Mouse (Mus musculus) embryonic facial prominence, embryonic 11.5 days (tissue): ENCODE measurements at regions not wholly inside any gene's neighbourhood (a gene's known extent, or its start where the extent isn't known, plus 50 kb on each side); places are given as distances from the start of the nearest gene placed in this dataset.

Source experiments
- ATAC-seq: fragments of 200-750 bp; cut with Nextera tagmentation; replicated peaks from 2 replicates; pipeline ENCODE4 v1.8.0; 2017; ENCODE audit warnings: low read depth; ENCODE audit not compliant: insufficient number of reproducible peaks, low FRiP score, low TSS enrichment
- DNase-seq: peaks from one replicate; pipeline ENCODE4 v3.0.0-alpha.2; 2015; ENCODE audit warnings: low spot score
- H3K27ac ChIP-seq: fragments of 300-500 bp; sonication (generic); replicated peaks from 2 replicates; pipeline ENCODE4 v1.5.1; 2014; ENCODE audit warnings: mild to moderate bottlenecking, low read depth, low read length, control low read depth
- H3K27me3 ChIP-seq: fragments of 300-500 bp; sonication (generic); 2 replicates; pipeline ENCODE4 v1.6.1; 2014; ENCODE audit warnings: mild to moderate bottlenecking, low read length, moderate library complexity, mixed read lengths; ENCODE audit not compliant: control insufficient read depth, insufficient read depth
- H3K36me3 ChIP-seq: fragments of 300-500 bp; sonication (generic); replicated peaks from 2 replicates; pipeline ENCODE4 v1.6.1; 2014; ENCODE audit warnings: low read depth, mild to moderate bottlenecking, low read length, moderate library complexity, mixed read lengths; ENCODE audit not compliant: control insufficient read depth, insufficient read depth
- H3K4me1 ChIP-seq: fragments of 300-500 bp; sonication (generic); 2 replicates; pipeline ENCODE4 v1.6.1; 2014; ENCODE audit warnings: low read length, mixed read lengths; ENCODE audit not compliant: control insufficient read depth, insufficient read depth
- H3K4me2 ChIP-seq: fragments of 300-500 bp; sonication (generic); 2 replicates; pipeline ENCODE4 v1.6.1; 2014; ENCODE audit warnings: low read depth, mild to moderate bottlenecking, control low read depth, low read length, moderate library complexity
- H3K4me3 ChIP-seq: fragments of 300-500 bp; sonication (generic); 2 replicates; pipeline ENCODE4 v1.5.1; 2014; ENCODE audit warnings: low read depth, low read length, control low read depth
- H3K9ac ChIP-seq: fragments of 300-500 bp; sonication (generic); replicated peaks from 2 replicates; pipeline ENCODE4 v1.6.1; 2014; ENCODE audit warnings: mild to moderate bottlenecking, control low read depth, low read length
- H3K9me3 ChIP-seq: fragments of 300-500 bp; sonication (generic); replicated peaks from 2 replicates; pipeline ENCODE4 v1.6.1; 2016; ENCODE audit warnings: mild to moderate bottlenecking, low read length, inconsistent platforms, mixed read lengths; ENCODE audit not compliant: control insufficient read depth
- WGBS: fragments of 180-500 bp; shearing (Covaris S2); extraction: QIAGEN DNeasy Blood & Tissue Kit; methylation state at CpG from one replicate; pipeline ENCODE4 v1.1.7; 2014; 5-methylcytosine and 5-hydroxymethylcytosine counted together

GRCm38 (mm10) chr8:6481966-6482365, 1376.8 kb upstream of the Slc10a2 start:
- DNase-seq (no peak), ATAC-seq (no peak)
- no peak overlapping the region for H3K27ac ChIP-seq
- H3K4me1 ChIP-seq = no peaks in the 10 kb centered on the region
- 88% methylated on average over 1 of the region's 1 CpGs for WGBS
- H3K27me3 ChIP-seq = no peaks in the 10 kb centered on the region
- H3K9me3 ChIP-seq = no peaks in the 10 kb centered on the region
- no peak overlapping the region for H3K9ac ChIP-seq
- no peak overlapping the region for H3K4me3 ChIP-seq
- H3K4me2 ChIP-seq = no peak overlapping the region
- no peaks in the 10 kb centered on the region for H3K36me3 ChIP-seq

GRCm38 (mm10) chr8:6471089-6471488, 1365.9 kb upstream of the Slc10a2 start:
- H3K4me1 ChIP-seq = no peaks in the 10 kb centered on the region
- H3K9me3 ChIP-seq = no peaks in the 10 kb centered on the region
- H3K27me3 ChIP-seq = no peaks in the 10 kb centered on the region
- H3K4me2 ChIP-seq = no peak overlapping the region
- 71% methylated on average over 3 of the region's 3 CpGs for WGBS
- ATAC-seq = no peak
- no peak for DNase-seq
- H3K36me3 ChIP-seq = no peaks in the 10 kb centered on the region
- H3K9ac ChIP-seq = no peak overlapping the region
- no peak overlapping the region for H3K27ac ChIP-seq
- H3K4me3 ChIP-seq = no peak overlapping the region

GRCm38 (mm10) chr8:6456553-6457180, 1351.5 kb upstream of the Slc10a2 start:
- Histone ChIP-seq H3K9ac (no peak overlapping the region), H3K4me3 (no peak overlapping the region), H3K36me3 (no peaks in the 10 kb centered on the region), H3K4me1 (no peaks in the 10 kb centered on the region), H3K9me3 (no peaks in the 10 kb centered on the region), H3K4me2 (no peak overlapping the region), H3K27ac (no peak overlapping the region), H3K27me3 (no peaks in the 10 kb centered on the region)
- peak; percentile 31 for DNase-seq
- no peak for ATAC-seq
- 21% methylated on average over 3 of the region's 3 CpGs for WGBS

- DNase-seq = no peak
- H3K4me2 ChIP-seq = no peak overlapping the region
- no peak overlapping the region for H3K27ac ChIP-seq
- ATAC-seq = no peak
- no peaks in the 10 kb centered on the region for H3K36me3 ChIP-seq
- no peak overlapping the region for H3K9ac ChIP-seq
- H3K4me3 ChIP-seq = no peak overlapping the region
- H3K27me3 ChIP-seq = no peaks in the 10 kb centered on the region
- H3K9me3 ChIP-seq = no peaks in the 10 kb centered on the region
- WGBS = 35% methylated on average over 6 of the region's 6 CpGs
- H3K4me1 ChIP-seq = no peaks in the 10 kb centered on the region
Observed at GRCm38 (mm10) chr8:6448301-6448700, 1343.2 kb upstream of the Slc10a2 start.

- ATAC-seq (no peak), DNase-seq (peak; percentile 19)
- no peak overlapping the region for H3K27ac ChIP-seq
- H3K27me3 ChIP-seq = no peaks in the 10 kb centered on the region
- no peak overlapping the region for H3K4me3 ChIP-seq
- WGBS = 59% methylated on average over 4 of the region's 4 CpGs
- no peak overlapping the region for H3K9ac ChIP-seq
- H3K4me1 ChIP-seq = no peaks in the 10 kb centered on the region
- no peaks in the 10 kb centered on the region for H3K36me3 ChIP-seq
- no peak overlapping the region for H3K4me2 ChIP-seq
- no peaks in the 10 kb centered on the region for H3K9me3 ChIP-seq
Observed at GRCm38 (mm10) chr8:6439069-6439468, 1333.9 kb upstream of the Slc10a2 start.
